Mouse (Mus musculus): ENCODE measurements at regions not wholly inside any gene's neighbourhood (a gene's known extent, or its start where the extent isn't known, plus 50 kb on each side); places are given as distances from the start of the nearest gene placed in this dataset.

DNA sequence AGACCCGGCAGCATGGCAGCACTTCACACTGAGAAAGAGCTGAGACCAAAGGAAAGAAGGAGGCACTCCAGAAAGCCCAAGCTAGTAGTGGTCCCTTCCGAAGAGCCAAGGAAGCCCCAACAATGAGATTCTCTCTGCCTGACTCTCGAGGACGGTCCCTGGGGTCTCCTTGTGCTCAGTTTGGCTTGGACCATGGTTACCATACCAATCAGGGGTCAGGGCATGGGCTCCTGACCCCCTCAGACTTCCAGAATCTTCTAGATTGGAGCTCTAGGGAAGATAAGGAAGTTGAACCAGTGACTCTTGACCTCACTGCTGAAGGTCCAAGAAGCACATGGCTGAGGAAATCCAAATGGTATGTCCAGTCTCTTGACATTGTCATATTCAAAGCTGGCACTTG, 53.0 kb upstream of the Cplx2 start:
- TF ChIP-seq CTCF (IDR thresholded peaks at IDR 0.05; ENCODE audit: insufficient read depth, low read length) (no peak), POLR2A (IDR thresholded peaks at IDR 0.05; ENCODE audit: borderline replicate concordance, extremely low read depth, low read depth, low read length) (no peak)

Data from lung, adult 2 months (tissue).